Mouse (Mus musculus) limb, embryonic 14.5 days (tissue): ENCODE measurements around the gene Mycl. TPM values are rescaled to one million over a fixed set of nuclear protein-coding genes. Genes with fewer than 3 reads are reported as not detected.

Experiments used
- ATAC-seq: fragments of 200-750 bp; cut with Nextera tagmentation; 2 replicates; pipeline ENCODE4 v1.8.0; 2017; ENCODE audit warnings: low read depth, moderate number of reproducible peaks, moderate TSS enrichment; ENCODE audit not compliant: low FRiP score
- DNase-seq: peaks from one replicate; pipeline ENCODE4 v3.0.0-alpha.2; 2015; ENCODE audit warnings: low spot score
- H3K27ac ChIP-seq: fragments of 300-500 bp; sonication (generic); replicated peaks from 2 replicates; pipeline ENCODE4 v1.5.1; 2014; ENCODE audit warnings: low read depth, mild to moderate bottlenecking, low read length, moderate library complexity, mixed read lengths
- H3K27me3 ChIP-seq: fragments of 300-500 bp; sonication (generic); 2 replicates; pipeline ENCODE4 v1.6.1; 2014; ENCODE audit warnings: low read length, mixed read lengths; ENCODE audit not compliant: control insufficient read depth, insufficient read depth
- H3K36me3 ChIP-seq: fragments of 300-500 bp; sonication (generic); 2 replicates; pipeline ENCODE4 v1.6.1; 2014; ENCODE audit warnings: mild to moderate bottlenecking, low read length, moderate library complexity, mixed read lengths; ENCODE audit not compliant: control insufficient read depth, insufficient read depth
- H3K4me1 ChIP-seq: fragments of 300-500 bp; sonication (generic); 2 replicates; pipeline ENCODE4 v1.6.1; 2014; ENCODE audit warnings: antibody characterized with exemption, low read length, mixed read lengths; ENCODE audit not compliant: control insufficient read depth, insufficient read depth
- H3K4me2 ChIP-seq: fragments of 300-500 bp; sonication (generic); replicated peaks from 2 replicates; pipeline ENCODE4 v1.6.1; 2014; ENCODE audit warnings: low read depth, mild to moderate bottlenecking, low read length, moderate library complexity; ENCODE audit not compliant: severe bottlenecking
- H3K4me3 ChIP-seq: fragments of 300-500 bp; sonication (generic); replicated peaks from 2 replicates; pipeline ENCODE4 v1.5.1; 2014; ENCODE audit warnings: low read length
- H3K9ac ChIP-seq: fragments of 300-500 bp; sonication (generic); 2 replicates; pipeline ENCODE4 v1.6.1; 2014; ENCODE audit warnings: mild to moderate bottlenecking, low read depth, low read length, moderate library complexity; ENCODE audit not compliant: severe bottlenecking
- H3K9me3 ChIP-seq: fragments of 300-500 bp; sonication (generic); 2 replicates; pipeline ENCODE4 v1.6.1; 2016; ENCODE audit warnings: low read length; ENCODE audit not compliant: control insufficient read depth
- POLR2A ChIP-seq: fragments of 200-500 bp; IDR thresholded peaks from 2 replicates; pipeline ENCODE4 v1.8.0; 2012; ENCODE audit warnings: inconsistent platforms, mild to moderate bottlenecking, moderate library complexity, borderline replicate concordance; ENCODE audit not compliant: insufficient read depth, insufficient read length; ENCODE audit errors: extremely low read depth
- WGBS: fragments of 180-500 bp; shearing (Covaris S2); extraction: QIAGEN DNeasy Blood & Tissue Kit; methylation state at CpG from one replicate; pipeline ENCODE4 v1.1.7; 2014; 5-methylcytosine and 5-hydroxymethylcytosine counted together
- polyA plus RNA-seq, 2 experiments: library from polyadenylated mRNA; depleted of rRNA in 1 of 2; stranded (reverse) in 1 of 2; unstranded in 1 of 2; fragments of >200 nt; fragmentation: Nextera tagmentation in 1 of 2; extraction: Ambion mirVana in 1 of 2; gene quantifications; 2 replicates each; pipeline versions ENCODE4 v1.2.1 to v1.2.3; 2012 to 2014

Mycl gene
- polyA plus RNA-seq, 2 experiments = 24.6 to 39.2 TPM

GRCm38 (mm10) chr4:122980684-122981083 lies 14.8 kb upstream of the Mycl start:
- no peak overlapping the region for H3K4me3 ChIP-seq
- no peaks in the 10 kb centered on the region for H3K36me3 ChIP-seq
- 36% methylated on average over 2 of the region's 2 CpGs for WGBS
- no peak overlapping the region for H3K27ac ChIP-seq
- H3K4me1 ChIP-seq = peaks cover 7% of the 10 kb centered on the region
- no peak overlapping the region for H3K4me2 ChIP-seq
- ATAC-seq (no peak), DNase-seq (peak; percentile 49)
- H3K27me3 ChIP-seq = peaks cover 7% of the 10 kb centered on the region
- H3K9me3 ChIP-seq = no peaks in the 10 kb centered on the region
- no peak for TF ChIP-seq POLR2A
- H3K9ac ChIP-seq = no peak overlapping the region

- Histone ChIP-seq H3K36me3 (no peaks in the 10 kb centered on the region), H3K4me1 (peaks cover 7% of the 10 kb centered on the region), H3K27ac (no peak overlapping the region), H3K4me3 (no peak overlapping the region), H3K9ac (no peak overlapping the region), H3K27me3 (peaks cover 7% of the 10 kb centered on the region), H3K4me2 (no peak overlapping the region), H3K9me3 (no peaks in the 10 kb centered on the region)
- DNase-seq (no peak), ATAC-seq (no peak)
- WGBS = 83% methylated on average over 7 of the region's 7 CpGs
- TF ChIP-seq POLR2A = no peak
These were observed 14.2 kb upstream of the Mycl start for GRCm38 (mm10) chr4:122981238-122981637.

GRCm38 (mm10) chr4:122981930-122982329 lies 13.5 kb upstream of the Mycl start:
- DNase-seq (no peak), ATAC-seq (no peak)
- no peak overlapping the region for H3K27ac ChIP-seq
- H3K27me3 ChIP-seq = peaks cover 7% of the 10 kb centered on the region
- no peak overlapping the region for H3K4me3 ChIP-seq
- 63% methylated on average over 3 of the region's 3 CpGs for WGBS
- H3K36me3 ChIP-seq = no peaks in the 10 kb centered on the region
- H3K4me2 ChIP-seq = no peak overlapping the region
- no peak for TF ChIP-seq POLR2A
- no peak overlapping the region for H3K9ac ChIP-seq
- H3K9me3 ChIP-seq = no peaks in the 10 kb centered on the region
- H3K4me1 ChIP-seq = peaks cover 7% of the 10 kb centered on the region

- no peak for TF ChIP-seq POLR2A
- DNase-seq (no peak), ATAC-seq (no peak)
- WGBS = 50% methylated on average over 3 of the region's 3 CpGs
- H3K4me2 ChIP-seq = peak overlapping the region; percentile 33; the same call in 1 of the 2 replicates
- no peak overlapping the region for H3K9ac ChIP-seq
- peaks cover 7% of the 10 kb centered on the region for H3K4me1 ChIP-seq
- H3K27me3 ChIP-seq = peaks cover 7% of the 10 kb centered on the region
- no peaks in the 10 kb centered on the region for H3K9me3 ChIP-seq
- H3K27ac ChIP-seq = no peak overlapping the region
- H3K4me3 ChIP-seq = no peak overlapping the region
- H3K36me3 ChIP-seq = no peaks in the 10 kb centered on the region
These were observed 12.9 kb upstream of the Mycl start for GRCm38 (mm10) chr4:122982537-122982936.

GRCm38 (mm10) chr4:122983486-122984261 lies 11.8 kb upstream of the Mycl start:
- H3K4me2 ChIP-seq = peak overlapping the region; percentile 33
- no peaks in the 10 kb centered on the region for H3K36me3 ChIP-seq
- no peak for ATAC-seq
- H3K9me3 ChIP-seq = no peaks in the 10 kb centered on the region
- H3K4me1 ChIP-seq = peaks cover 7% of the 10 kb centered on the region
- no peak overlapping the region for H3K27ac ChIP-seq
- no peak for DNase-seq
- TF ChIP-seq POLR2A = no peak
- peak overlapping the region; percentile 5; the same call in 1 of the 2 replicates for H3K4me3 ChIP-seq
- peaks cover 7% of the 10 kb centered on the region for H3K27me3 ChIP-seq
- H3K9ac ChIP-seq = no peak overlapping the region
- WGBS = 24% methylated on average over 17 of the region's 17 CpGs
